Mouse (Mus musculus): Measurements from ENCODE around the gene Chrnb2. TPM values are rescaled to one million over a fixed set of nuclear protein-coding genes. Genes with fewer than 3 reads are reported as not detected.

The Chrnb2 gene
- total and polyA plus RNA-seq, 3 experiments = 1.6 to 4.0 TPM; not detected in 1

GRCm38 (mm10) chr3:89738509-89738908, 25.9 kb downstream of the Chrnb2 start:
- Histone ChIP-seq H3K27me3 (ENCODE audit: control insufficient read depth in 1 of 2, insufficient read depth in 2 of 2, low read length in 2 of 2) (no peaks in the 10 kb centered on the region), H3K4me1 (ENCODE audit: control insufficient read depth in 1 of 2, insufficient read depth in 2 of 2, low read length in 2 of 2) (no peaks in the 10 kb centered on the region), H3K27ac (ENCODE audit: control insufficient read depth, low read depth, low read length) (no peak overlapping the region), H3K4me3 (ENCODE audit: control insufficient read depth in 1 of 2, insufficient read depth in 1 of 2, low read depth in 2 of 2, low read length in 2 of 2) (no peak overlapping the region), H3K9me3 (replicated peaks; ENCODE audit: insufficient read depth, low read length) (no peaks in the 10 kb centered on the region), H3K9ac (ENCODE audit: control insufficient read depth, low read depth, low read length, poor library complexity, severe bottlenecking) (no peak overlapping the region), H3K79me2 (ENCODE audit: control insufficient read depth, insufficient read depth, low read length, poor library complexity) (peaks cover 3% of the 10 kb centered on the region), H3K36me3 (ENCODE audit: control insufficient read depth in 1 of 2, insufficient read depth in 2 of 2, low read length in 2 of 2) (peaks cover 2 to 36% of the 10 kb centered on the region in 2 experiments; a peak in 3 of 4 replicates)
- DNase-seq (ENCODE audit: low read depth, low spot score) = peak; percentile 29
- TF ChIP-seq TCF12 (IDR thresholded peaks at IDR 0.05; ENCODE audit: low read depth, low read length) (peak; percentile 38; the same call in 1 of the 2 replicates), GATA1 (IDR thresholded peaks at IDR 0.05; ENCODE audit: low read depth, low read length) (peak; percentile 54), EP300 (IDR thresholded peaks at IDR 0.05; ENCODE audit: low read depth in 1 of 2, low read length in 2 of 2) (peak; percentile 42 to 51; a peak in 3 of 4 replicates), ZMIZ1 (IDR thresholded peaks at IDR 0.05; ENCODE audit: low read depth, low read length) (no peak), RCOR1 (IDR thresholded peaks at IDR 0.05; ENCODE audit: low read depth, low read length) (peak; percentile 68; the same call in 1 of the 2 replicates)

GRCm38 (mm10) chr3:89732091-89732490, 32.3 kb downstream of the Chrnb2 start:
- Histone ChIP-seq H3K4me1 (ENCODE audit: control insufficient read depth in 1 of 2, insufficient read depth in 2 of 2, low read length in 2 of 2) (peaks cover 2 to 19% of the 10 kb centered on the region in 2 experiments; a peak in 2 of 4 replicates), H3K9ac (ENCODE audit: control insufficient read depth, low read depth, low read length, poor library complexity, severe bottlenecking) (no peak overlapping the region), H3K79me2 (ENCODE audit: control insufficient read depth, insufficient read depth, low read length, poor library complexity) (peaks cover 33% of the 10 kb centered on the region), H3K9me3 (replicated peaks; ENCODE audit: insufficient read depth, low read length) (no peaks in the 10 kb centered on the region), H3K27me3 (ENCODE audit: control insufficient read depth in 1 of 2, insufficient read depth in 2 of 2, low read length in 2 of 2) (no peaks in the 10 kb centered on the region), H3K4me3 (ENCODE audit: control insufficient read depth in 1 of 2, insufficient read depth in 1 of 2, low read depth in 2 of 2, low read length in 2 of 2) (no peak overlapping the region), H3K27ac (ENCODE audit: control insufficient read depth, low read depth, low read length) (no peak overlapping the region), H3K36me3 (ENCODE audit: control insufficient read depth in 1 of 2, insufficient read depth in 2 of 2, low read length in 2 of 2) (peaks cover 6 to 13% of the 10 kb centered on the region in 2 experiments)
- DNase-seq (ENCODE audit: low read depth, low spot score) = peak; percentile 21
- no peak for TF ChIP-seq BHLHE40 (IDR thresholded peaks at IDR 0.05; ENCODE audit: borderline replicate concordance, low read depth, low read length)
- TF ChIP-seq ZMIZ1 (IDR thresholded peaks at IDR 0.05; ENCODE audit: low read depth, low read length) = no peak
- TF ChIP-seq RAD21 (IDR thresholded peaks at IDR 0.05; ENCODE audit: low read depth, low read length) = no peak
- TF ChIP-seq GATA1 (IDR thresholded peaks at IDR 0.05; ENCODE audit: low read depth, low read length) = no peak
- TF ChIP-seq POLR2AphosphoS5 (IDR thresholded peaks at IDR 0.05; ENCODE audit: borderline replicate concordance, low read depth, low read length) = no peak
- TF ChIP-seq HCFC1 (IDR thresholded peaks at IDR 0.05; ENCODE audit: low read depth, low read length) = no peak
- TF ChIP-seq POLR2A (IDR thresholded peaks at IDR 0.05; ENCODE audit: control insufficient read depth in 1 of 2, insufficient read depth in 1 of 2, low read depth in 1 of 2, low read length in 2 of 2, poor library complexity in 1 of 2) = no peak
- no peak for TF ChIP-seq MAZ (IDR thresholded peaks at IDR 0.05; ENCODE audit: low read depth, low read length)
- no peak for TF ChIP-seq NRF1 (IDR thresholded peaks at IDR 0.05; ENCODE audit: insufficient read depth, low read depth, low read length, poor library complexity, severe bottlenecking)
- no peak for TF ChIP-seq ETS1 (IDR thresholded peaks at IDR 0.05; ENCODE audit: low read depth, low read length)
